Mouse (Mus musculus) naive thymus-derived CD4-positive, alpha-beta T cell, adult 2 months (primary cell): ENCODE data around the gene Haao.

ENCODE experiments used
- DNase-seq: peaks from one replicate; pipeline ENCODE4 v3.0.0-alpha.2; 2011; ENCODE audit warnings: low read depth

The Haao gene

GRCm38 (mm10) chr17:83847815-83848214, at the start of gene Haao:
Gene Haao, minus strand, starts transcription at chr17:83847963.
- no peak for DNase-seq

- DNase-seq = no peak
Measured at GRCm38 (mm10) chr17:83897361-83897799, 49.6 kb upstream of the Haao start.

- DNase-seq = peak; percentile 72
Measured at GRCm38 (mm10) chr17:83896723-83897122, 49.0 kb upstream of the Haao start.

GRCm38 (mm10) chr17:83895321-83895770, 47.6 kb upstream of the Haao start:
- no peak for DNase-seq

GRCm38 (mm10) chr17:83893134-83893533, 45.4 kb upstream of the Haao start:
- no peak for DNase-seq

GRCm38 (mm10) chr17:83891864-83892263, 44.1 kb upstream of the Haao start:
- DNase-seq = no peak

GRCm38 (mm10) chr17:83890373-83890696, 42.6 kb upstream of the Haao start:
- DNase-seq = no peak

- no peak for DNase-seq
Measured at GRCm38 (mm10) chr17:83889691-83890372, 42.1 kb upstream of the Haao start.

- no peak for DNase-seq
Measured at GRCm38 (mm10) chr17:83889329-83889690, 41.5 kb upstream of the Haao start.

GRCm38 (mm10) chr17:83887241-83887640, 39.5 kb upstream of the Haao start:
- DNase-seq = no peak

GRCm38 (mm10) chr17:83886395-83886794, 38.6 kb upstream of the Haao start:
- DNase-seq = no peak

- DNase-seq = no peak
Measured at GRCm38 (mm10) chr17:83885750-83886149, 38.0 kb upstream of the Haao start.

- DNase-seq = no peak
Measured at GRCm38 (mm10) chr17:83885021-83885582, 37.3 kb upstream of the Haao start.

- no peak for DNase-seq
Measured at GRCm38 (mm10) chr17:83882788-83883187, 35.0 kb upstream of the Haao start.

GRCm38 (mm10) chr17:83881071-83881470, 33.3 kb upstream of the Haao start:
- DNase-seq = no peak

GRCm38 (mm10) chr17:83880174-83880710, 32.5 kb upstream of the Haao start:
- DNase-seq = peak; percentile 46

GRCm38 (mm10) chr17:83879631-83880030, 31.9 kb upstream of the Haao start:
- DNase-seq = no peak

- DNase-seq = no peak
Measured at GRCm38 (mm10) chr17:83874610-83875009, 26.8 kb upstream of the Haao start.

- DNase-seq = no peak
Measured at GRCm38 (mm10) chr17:83873363-83874141, 25.8 kb upstream of the Haao start.

GRCm38 (mm10) chr17:83872806-83873348, 25.1 kb upstream of the Haao start:
- DNase-seq = peak; percentile 93

GRCm38 (mm10) chr17:83871354-83871753, 23.6 kb upstream of the Haao start:
- DNase-seq = no peak

GRCm38 (mm10) chr17:83870385-83870784, 22.6 kb upstream of the Haao start:
- no peak for DNase-seq

GRCm38 (mm10) chr17:83866582-83866981, 18.8 kb upstream of the Haao start:
- DNase-seq = no peak
